Mouse (Mus musculus): Measurements from ENCODE around the gene 2210407C18Rik. TPM values are rescaled to one million over a fixed set of nuclear protein-coding genes. Genes with fewer than 3 reads are reported as not detected.

Gene 2210407C18Rik
- not detected for total RNA-seq (2022)

DNA sequence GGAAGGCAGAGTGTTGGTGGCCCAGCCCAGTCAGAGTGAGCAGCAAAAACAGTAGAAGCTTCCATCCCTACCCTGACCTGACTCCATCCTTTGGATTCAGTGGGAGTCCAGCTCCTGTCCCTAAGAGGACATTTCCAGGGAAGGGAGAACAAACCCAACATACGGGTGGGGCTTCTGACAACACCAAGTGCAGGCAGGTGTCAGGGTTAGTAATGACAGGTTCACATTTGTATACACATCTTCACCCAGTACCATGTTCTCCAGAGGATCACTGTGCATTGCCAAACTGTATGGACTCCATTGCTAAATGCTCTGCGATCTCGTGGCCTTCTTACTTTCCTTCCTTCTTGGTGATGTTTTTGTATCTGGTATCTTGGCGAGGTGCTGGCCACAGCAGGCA lies at the start of gene 2210407C18Rik:
2210407C18Rik (minus strand) TSS at position 101 of the 400 bp plus-strand sequence.
- no peak for DNase-seq (ENCODE audit: low spot score in 2 of 2)

GRCm38 (mm10) chr11:58658596-58658995 lies 42.7 kb upstream of the 2210407C18Rik start, which contains the start of gene Olfr322:
TSS of gene Olfr322 (plus strand) at chr11:58658782.
- no peak for DNase-seq (ENCODE audit: low spot score in 2 of 2)

DNA sequence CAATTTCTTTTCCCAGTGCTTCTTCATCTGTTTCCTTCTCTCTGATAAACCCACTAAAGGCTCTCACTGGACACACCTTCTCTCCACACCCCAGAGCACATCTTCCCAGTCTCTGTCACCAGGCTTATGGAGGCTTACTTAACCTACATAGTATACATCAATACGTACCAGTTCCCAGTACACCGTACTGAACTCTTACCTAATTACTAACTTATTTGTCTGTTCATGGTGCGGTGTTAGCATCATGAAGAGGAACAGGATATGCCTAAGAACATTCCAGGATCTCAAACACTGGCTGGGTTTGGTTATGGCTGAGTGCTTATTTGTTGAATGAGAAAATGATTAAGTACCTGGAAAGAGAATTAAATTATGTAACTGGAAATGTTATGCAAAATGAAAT lies 39.3 kb upstream of the 2210407C18Rik start:
- DNase-seq (ENCODE audit: low spot score in 2 of 2), result no peak

- DNase-seq (ENCODE audit: low spot score in 2 of 2), result no peak
Measured at GRCm38 (mm10) chr11:58643350-58643749, 27.5 kb upstream of the 2210407C18Rik start.

DNA sequence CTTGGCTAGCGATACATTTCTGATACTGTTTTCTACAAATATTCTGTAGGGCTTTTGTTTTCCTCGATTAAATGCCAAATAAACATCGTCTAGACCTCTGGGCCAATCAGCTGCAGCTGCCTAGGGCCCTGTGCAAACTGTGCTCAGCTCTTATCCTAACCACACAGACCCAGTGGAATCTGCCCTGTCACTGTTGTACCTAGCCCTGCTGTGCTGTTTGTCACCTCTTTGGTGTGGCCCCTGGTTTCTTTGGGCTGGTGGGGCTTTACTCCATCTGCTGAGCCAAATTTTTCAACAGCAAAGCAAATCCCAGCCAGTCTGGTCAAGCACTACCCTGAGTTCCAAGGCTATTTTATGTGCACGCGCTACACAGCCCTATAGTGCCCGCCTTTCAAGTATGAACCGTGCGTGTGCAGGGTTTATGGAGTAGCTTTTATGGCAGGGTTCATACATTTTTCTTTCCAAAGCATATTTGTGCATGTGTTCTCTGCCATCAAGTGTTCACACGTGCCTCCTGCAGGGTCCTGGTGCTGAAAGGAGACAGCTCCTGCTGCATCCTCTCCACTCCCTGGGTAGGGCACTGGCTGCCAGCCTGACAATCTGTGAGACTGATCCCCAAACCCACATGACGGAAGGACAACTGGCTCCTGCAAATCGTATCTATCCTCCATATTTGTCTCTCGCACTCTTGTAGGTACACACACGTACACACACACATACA lies 25.9 kb upstream of the 2210407C18Rik start:
- DNase-seq (ENCODE audit: low spot score in 2 of 2), result no peak

- DNase-seq (ENCODE audit: low spot score in 2 of 2), result no peak
Measured at GRCm38 (mm10) chr11:58641057-58641456, 25.2 kb upstream of the 2210407C18Rik start.

- no peak for DNase-seq (ENCODE audit: low spot score in 2 of 2)
Measured at GRCm38 (mm10) chr11:58640272-58640867, 24.5 kb upstream of the 2210407C18Rik start, which contains the start of gene Trim58. TSS of gene Trim58 (plus strand) at chr11:58640465.

GRCm38 (mm10) chr11:58638176-58638701 lies 22.4 kb upstream of the 2210407C18Rik start:
- peak; percentile 8 to 19 for DNase-seq (ENCODE audit: low spot score in 2 of 2)

GRCm38 (mm10) chr11:58636376-58636977 lies 20.6 kb upstream of the 2210407C18Rik start:
- DNase-seq (ENCODE audit: low spot score in 2 of 2), result peak in 1 of 2 experiments; percentile 22

DNA sequence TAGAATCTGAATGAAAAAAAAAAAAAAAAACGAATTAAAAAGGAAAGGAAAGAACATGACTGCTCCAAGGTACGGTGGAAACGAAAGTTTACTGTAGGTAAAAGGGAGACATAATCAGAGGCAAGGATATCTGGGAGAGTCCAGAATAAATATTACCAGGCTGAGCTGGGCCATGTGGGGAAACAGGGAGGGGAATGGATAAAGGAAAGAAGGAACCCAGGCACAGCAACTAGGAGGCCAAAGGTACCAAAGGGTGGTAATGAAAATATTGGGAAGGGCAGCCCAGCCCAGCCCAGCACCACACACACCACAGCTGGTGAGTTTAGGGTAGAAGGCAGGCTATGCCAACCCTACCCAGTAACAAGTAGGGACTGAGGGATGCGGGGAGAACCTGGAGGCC lies 19.0 kb upstream of the 2210407C18Rik start:
- DNase-seq (ENCODE audit: low spot score in 2 of 2), result no peak

GRCm38 (mm10) chr11:58630401-58630800 lies 14.5 kb upstream of the 2210407C18Rik start, which contains the start of gene Olfr323:
TSS of gene Olfr323 (minus strand) at chr11:58630501.
- DNase-seq (ENCODE audit: low spot score in 2 of 2), result no peak

DNA sequence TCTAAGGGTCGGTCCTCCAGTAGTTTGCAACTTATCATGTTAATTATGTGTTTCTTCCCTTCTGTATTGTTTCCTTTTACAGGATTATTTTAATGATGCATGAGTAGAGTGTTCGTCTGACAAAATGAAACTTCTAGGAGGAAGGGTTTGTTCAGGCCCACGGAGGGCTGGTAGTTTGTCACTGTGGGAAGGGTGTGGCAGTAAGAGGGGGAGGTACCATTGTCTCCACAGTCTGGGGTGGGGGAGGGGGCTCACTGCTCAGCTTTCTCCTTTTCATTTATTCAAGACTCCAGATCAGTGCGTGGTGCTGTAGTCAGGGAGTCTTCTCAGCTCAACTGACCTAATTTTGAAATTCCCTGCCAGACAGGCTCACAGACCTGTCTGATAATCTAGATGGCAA lies 10.3 kb upstream of the 2210407C18Rik start:
- DNase-seq (ENCODE audit: low spot score in 2 of 2), result no peak

GRCm38 (mm10) chr11:58618793-58619192 lies 2.9 kb upstream of the 2210407C18Rik start:
- DNase-seq (ENCODE audit: low spot score in 2 of 2), result no peak

- DNase-seq (ENCODE audit: low spot score in 2 of 2), result no peak
Measured at GRCm38 (mm10) chr11:58618369-58618768, 2.5 kb upstream of the 2210407C18Rik start.

- no peak for DNase-seq (ENCODE audit: low spot score in 2 of 2)
Measured at GRCm38 (mm10) chr11:58614526-58614925, 1.3 kb downstream of the 2210407C18Rik start.

DNA sequence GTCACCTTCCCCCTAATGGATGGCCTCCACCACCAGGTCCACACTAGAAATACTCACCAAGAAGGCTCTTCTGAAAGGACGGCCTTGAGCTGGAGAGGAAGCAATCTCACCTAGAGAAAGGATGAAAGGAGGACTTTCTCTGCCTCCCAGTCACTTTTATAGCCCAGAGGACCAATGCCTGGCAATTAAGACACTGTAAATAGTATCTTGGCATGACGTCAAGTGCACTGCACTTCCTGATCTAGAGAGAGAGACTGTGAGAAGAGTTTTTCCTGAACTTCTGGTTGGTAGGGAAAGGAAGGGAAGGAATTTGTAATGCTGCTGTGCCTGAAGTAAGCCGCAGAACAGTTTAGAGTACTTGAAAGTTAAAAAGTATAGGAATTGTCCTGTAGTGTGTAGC lies 2.5 kb downstream of the 2210407C18Rik start:
- no peak for DNase-seq (ENCODE audit: low spot score in 2 of 2)

DNA sequence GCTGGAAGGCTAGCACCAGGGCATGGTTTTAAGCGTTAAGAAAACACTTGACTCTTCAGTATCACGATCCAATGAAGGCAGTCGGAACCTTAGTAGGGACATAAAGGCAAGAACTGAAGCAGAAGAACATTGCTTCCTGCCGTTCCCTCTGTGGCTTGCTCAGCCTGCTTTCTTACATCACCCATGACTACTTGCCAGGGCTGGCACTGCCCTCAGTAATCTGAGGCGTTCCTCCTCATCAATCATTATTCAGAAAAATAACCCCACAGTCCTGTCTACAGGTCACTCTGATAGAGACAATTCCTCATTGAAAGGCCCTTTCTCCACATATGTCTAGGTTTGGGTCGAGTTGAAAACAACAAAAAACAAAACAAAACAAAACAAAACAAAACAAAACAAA lies 8.8 kb downstream of the 2210407C18Rik start:
- no peak for DNase-seq (ENCODE audit: low spot score in 2 of 2)

DNA sequence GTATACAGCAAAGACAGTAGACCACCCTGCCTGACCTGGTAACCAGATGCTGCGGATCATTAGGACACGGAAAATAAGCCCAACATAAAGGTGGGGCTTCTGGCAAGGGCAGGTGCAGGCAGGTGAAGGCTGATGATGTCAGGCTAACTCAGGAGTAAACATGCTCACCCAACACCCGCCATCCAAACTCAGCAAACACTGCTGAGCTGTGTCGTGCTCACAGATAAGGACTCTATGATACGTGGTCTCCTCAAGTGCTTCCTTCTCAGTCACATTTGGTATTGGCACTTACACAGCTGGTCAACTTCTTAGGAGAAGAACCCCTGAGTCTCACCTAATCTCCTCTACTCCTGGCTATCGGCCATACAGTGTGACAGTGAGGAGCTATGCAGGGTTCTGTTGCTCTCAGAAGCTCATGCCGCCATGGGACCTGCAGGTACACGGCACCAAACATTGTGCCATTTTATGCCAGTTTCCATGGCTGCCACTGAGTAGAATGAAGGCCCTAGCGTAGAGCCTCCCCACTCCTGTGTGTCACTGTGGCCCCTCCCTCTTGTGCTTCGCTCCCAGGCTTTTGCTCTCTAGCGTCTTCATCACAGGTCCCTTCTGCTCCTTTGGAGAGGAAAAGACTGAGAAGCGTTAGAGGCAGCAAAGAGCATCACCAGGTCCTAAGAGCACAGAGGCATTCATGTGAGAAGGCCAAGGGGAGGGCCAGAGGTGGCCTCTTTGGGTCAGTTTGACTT lies 9.5 kb downstream of the 2210407C18Rik start:
- no peak for DNase-seq (ENCODE audit: low spot score in 2 of 2)

GRCm38 (mm10) chr11:58605228-58605627 lies 10.6 kb downstream of the 2210407C18Rik start:
- DNase-seq (ENCODE audit: low spot score in 2 of 2), result no peak

DNA sequence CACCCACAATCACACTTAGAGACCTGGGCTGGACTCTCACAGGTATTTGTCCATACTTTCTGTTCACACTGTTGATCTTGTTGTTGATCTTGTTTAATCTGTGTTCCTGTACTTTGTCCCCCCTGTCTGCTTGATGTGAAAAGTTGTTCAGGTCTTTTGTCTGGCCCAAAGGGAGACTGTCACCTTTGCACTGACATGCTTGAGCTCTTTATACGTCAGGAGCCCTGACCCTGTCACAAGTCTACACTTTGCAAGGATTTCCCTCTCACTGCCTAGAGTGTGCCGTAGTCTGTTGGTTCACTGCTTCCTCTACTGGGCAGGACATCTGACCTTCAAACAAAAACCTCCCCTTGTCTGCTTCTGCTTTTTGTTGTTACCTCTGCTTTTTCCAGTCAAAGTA lies 11.2 kb downstream of the 2210407C18Rik start:
- DNase-seq (ENCODE audit: low spot score in 2 of 2), result no peak

- no peak for DNase-seq (ENCODE audit: low spot score in 2 of 2)
Measured at GRCm38 (mm10) chr11:58602800-58603560, 12.9 kb downstream of the 2210407C18Rik start.
